Mouse (Mus musculus): ENCODE data around the gene Sf3a2.

The Sf3a2 gene

GRCm38 (mm10) chr10:80775731-80776130 is 22.3 kb upstream of the Sf3a2 start:
- 68% methylated on average over 4 of the region's 4 CpGs for WGBS

GRCm38 (mm10) chr10:80776358-80776869 is 21.6 kb upstream of the Sf3a2 start:
- 80% methylated on average over 6 of the region's 6 CpGs for WGBS

- 72% methylated on average over 5 of the region's 5 CpGs for WGBS
Observed at GRCm38 (mm10) chr10:80777123-80777522, 20.9 kb upstream of the Sf3a2 start.

GRCm38 (mm10) chr10:80784302-80784701 is 13.7 kb upstream of the Sf3a2 start:
- 88% methylated on average over 2 of the region's 2 CpGs for WGBS

- 71% methylated on average over 12 of the region's 12 CpGs for WGBS
Observed at GRCm38 (mm10) chr10:80784871-80785270, 13.1 kb upstream of the Sf3a2 start.

- 89% methylated on average over 11 of the region's 11 CpGs for WGBS
Observed at GRCm38 (mm10) chr10:80785963-80786362, 12.0 kb upstream of the Sf3a2 start.

- 86% methylated on average over 2 of the region's 2 CpGs for WGBS
Observed at GRCm38 (mm10) chr10:80787517-80787916, 10.5 kb upstream of the Sf3a2 start.

- 90% methylated on average over 19 of the region's 19 CpGs for WGBS
Observed at GRCm38 (mm10) chr10:80790761-80791404, 7.1 kb upstream of the Sf3a2 start.

- WGBS: 64% methylated on average over 33 of the region's 33 CpGs
Observed at GRCm38 (mm10) chr10:80791476-80792174, 6.4 kb upstream of the Sf3a2 start.

GRCm38 (mm10) chr10:80792175-80793032 is 5.6 kb upstream of the Sf3a2 start:
- WGBS: 40% methylated on average over 41 of the region's 41 CpGs

GRCm38 (mm10) chr10:80793033-80793784 is 4.8 kb upstream of the Sf3a2 start:
- 80% methylated on average over 13 of the region's 13 CpGs for whole genome bisulfite sequencing

- WGBS: 82% methylated on average over 4 of the region's 4 CpGs
Observed at GRCm38 (mm10) chr10:80793803-80794202, 4.2 kb upstream of the Sf3a2 start.

GRCm38 (mm10) chr10:80794750-80795149 is 3.2 kb upstream of the Sf3a2 start:
- WGBS: 53% methylated on average over 8 of the region's 8 CpGs

GRCm38 (mm10) chr10:80796307-80796848 is 1.6 kb upstream of the Sf3a2 start:
- 71% methylated on average over 9 of the region's 9 CpGs for WGBS

GRCm38 (mm10) chr10:80797186-80798149 is 530 bp upstream of the Sf3a2 start:
- WGBS: 3% methylated on average over 59 of the region's 59 CpGs

- 2% methylated on average over 18 of the region's 18 CpGs for WGBS
Observed at GRCm38 (mm10) chr10:80799070-80799566, 1.1 kb downstream of the Sf3a2 start.

- 86% methylated on average over 10 of the region's 10 CpGs for WGBS
Observed at GRCm38 (mm10) chr10:80802204-80802912, 4.4 kb downstream of the Sf3a2 start.

- WGBS: 84% methylated on average over 3 of the region's 3 CpGs
Observed at GRCm38 (mm10) chr10:80802996-80803395, 5.0 kb downstream of the Sf3a2 start.

- WGBS: 100% methylated on average over 2 of the region's 2 CpGs
Observed at GRCm38 (mm10) chr10:80804340-80804739, 6.3 kb downstream of the Sf3a2 start.

Data from cerebral cortex, adult 2 months (tissue).